Mouse (Mus musculus) ES-Bruce4 (cell line): ENCODE data around the gene Unkl.

ENCODE experiments used
- CTCF ChIP-seq: IDR thresholded peaks from one replicate; pipeline ENCODE4 v1.8.1; 2011; ENCODE audit warnings: low read depth, low read length
- EP300 ChIP-seq: IDR thresholded peaks from 2 replicates; pipeline ENCODE4 v1.6.1; 2011; ENCODE audit warnings: low read depth, low read length; ENCODE audit not compliant: insufficient read depth
- POLR2A ChIP-seq: IDR thresholded peaks from one replicate; pipeline ENCODE4 v1.8.1; 2011; ENCODE audit warnings: low read length; ENCODE audit not compliant: insufficient read depth

DNA sequence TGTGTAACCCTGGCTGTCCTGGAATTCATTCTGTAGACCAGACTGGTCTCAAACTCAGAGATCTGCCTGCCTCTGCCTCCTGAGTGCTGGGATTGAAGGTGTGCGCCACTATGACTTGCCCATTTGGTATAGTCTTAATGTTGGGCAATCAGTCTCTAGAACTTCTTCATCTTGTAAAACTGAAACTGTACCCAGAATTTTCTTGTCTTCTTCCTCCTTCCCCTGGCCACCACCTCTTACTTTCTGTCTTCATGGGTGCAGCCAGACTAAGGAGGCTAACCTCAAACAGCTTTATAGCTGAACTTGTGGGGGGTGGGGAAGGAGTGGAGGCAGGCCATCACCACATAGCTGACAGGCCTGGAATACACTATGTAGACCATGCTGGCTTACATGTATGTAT is 49.4 kb upstream of the Unkl start:
- TF ChIP-seq CTCF (no peak), EP300 (no peak), POLR2A (no peak)
